Mouse (Mus musculus) lung, adult 2 months (tissue): ENCODE data around the gene Greb1. TPM values are rescaled to one million over a fixed set of nuclear protein-coding genes. Genes with fewer than 3 reads are reported as not detected.

Source experiments
- DNase-seq: peaks from one replicate; pipeline ENCODE4 v3.0.0; 2022
- H3K4me1 ChIP-seq: fragments of 200-500 bp; 2 replicates; pipeline ENCODE4 v1.6.1; 2011; ENCODE audit warnings: low read length; ENCODE audit not compliant: control insufficient read depth, insufficient read depth
- H3K4me3 ChIP-seq: fragments of 200-500 bp; replicated peaks from 2 replicates; pipeline ENCODE3; 2011; ENCODE audit warnings: low read depth, mild to moderate bottlenecking, control low read depth, low read length; ENCODE audit errors: extremely low read depth
- CTCF ChIP-seq: fragments of 200-500 bp; IDR thresholded peaks from 2 replicates; pipeline ENCODE4 v1.5.1; 2011; ENCODE audit warnings: mild to moderate bottlenecking, low read length, control low read depth; ENCODE audit not compliant: insufficient read depth
- POLR2A ChIP-seq: fragments of 200-500 bp; IDR thresholded peaks from 2 replicates; pipeline ENCODE4 v1.6.1; 2011; ENCODE audit warnings: low read depth, mild to moderate bottlenecking, control low read depth, low read length, borderline replicate concordance; ENCODE audit errors: extremely low read depth
- WGBS: fragments of 180-500 bp; shearing (Covaris S2); methylation state at CpG from one replicate; pipeline ENCODE4 v1.1.7; 2018; 5-methylcytosine and 5-hydroxymethylcytosine counted together
- polyA plus RNA-seq: library from polyadenylated mRNA; depleted of rRNA; stranded (reverse); fragments of >200 nt; gene quantifications from 2 replicates; pipeline ENCODE4 v1.2.3, GENCODE M21; 2012; rRNA removed

Gene Greb1
- 0.64 and 1.2 TPM in 2 replicates for polyA plus RNA-seq

DNA sequence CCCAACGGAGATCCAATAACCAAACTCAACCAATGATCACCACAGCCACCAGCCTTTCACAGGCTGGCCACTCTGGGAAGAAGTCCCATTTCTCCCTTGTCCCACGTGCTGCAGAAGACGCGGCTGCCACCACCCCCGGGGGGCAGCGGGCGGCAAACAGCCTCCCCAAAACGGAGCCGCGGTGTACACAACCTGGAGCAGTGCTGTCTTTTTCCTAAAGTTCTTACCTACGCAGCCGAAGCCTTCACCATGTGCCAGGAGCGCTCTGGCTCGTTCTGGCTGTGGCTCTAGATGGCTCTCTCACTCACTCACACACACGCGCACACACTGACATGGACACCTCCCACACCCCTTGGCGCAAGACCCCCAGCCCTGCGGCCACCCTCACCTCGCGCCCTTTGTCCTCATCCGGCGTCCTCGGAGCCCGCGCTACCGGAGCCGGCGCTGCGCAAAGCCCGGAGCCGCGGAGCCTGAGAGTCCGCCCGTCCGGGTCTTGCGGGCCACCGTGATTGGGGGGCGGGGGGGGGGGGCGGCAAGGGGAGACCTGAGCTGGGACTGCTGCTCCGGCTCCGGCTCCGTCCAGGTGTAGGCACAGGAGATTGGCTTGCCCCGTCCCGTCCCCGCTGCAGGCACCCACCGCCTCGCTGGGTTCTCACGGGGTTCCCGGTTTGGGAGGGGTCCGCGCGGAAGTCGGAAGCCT lies at the start of gene Greb1:
Gene Greb1 (minus strand): TSS at position 628 of the 700 bp plus-strand sequence.
- 2% methylated on average over 51 of the region's 53 CpGs for WGBS

DNA sequence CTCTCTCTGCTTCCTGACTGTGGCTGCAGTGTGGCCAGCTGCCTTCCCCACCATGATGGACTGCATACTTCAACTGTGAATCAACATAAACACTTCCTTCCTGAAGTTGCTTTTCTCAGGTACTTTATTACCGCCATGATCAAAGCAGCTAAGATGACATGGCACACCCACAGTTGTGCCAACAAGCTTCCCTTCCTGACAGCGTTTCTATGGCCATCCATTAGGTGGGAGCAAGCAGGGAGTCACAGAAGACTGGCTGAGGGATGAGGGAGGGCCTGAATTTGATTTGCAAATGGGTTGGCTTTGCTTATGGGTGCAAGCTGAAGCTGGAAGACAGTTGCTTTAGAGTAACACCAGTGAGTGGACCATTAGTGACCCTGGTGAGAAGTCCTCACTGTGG lies 49.1 kb upstream of the Greb1 start:
- no peak overlapping the region for H3K4me3 ChIP-seq
- peaks cover 13% of the 10 kb centered on the region for H3K4me1 ChIP-seq
- WGBS: 29% methylated on average over 2 of the region's 2 CpGs
- no peak for DNase-seq
- TF ChIP-seq POLR2A (no peak), CTCF (no peak)

More for the DNA sequence above, at the start of gene Greb1:
- no peaks in the 10 kb centered on the region for H3K4me1 ChIP-seq
- H3K4me3 ChIP-seq: peak within 1 kb of the TSS; percentile 35
- no peak for TF ChIP-seq POLR2A
- no peak for TF ChIP-seq CTCF
- DNase-seq: no peak

DNA sequence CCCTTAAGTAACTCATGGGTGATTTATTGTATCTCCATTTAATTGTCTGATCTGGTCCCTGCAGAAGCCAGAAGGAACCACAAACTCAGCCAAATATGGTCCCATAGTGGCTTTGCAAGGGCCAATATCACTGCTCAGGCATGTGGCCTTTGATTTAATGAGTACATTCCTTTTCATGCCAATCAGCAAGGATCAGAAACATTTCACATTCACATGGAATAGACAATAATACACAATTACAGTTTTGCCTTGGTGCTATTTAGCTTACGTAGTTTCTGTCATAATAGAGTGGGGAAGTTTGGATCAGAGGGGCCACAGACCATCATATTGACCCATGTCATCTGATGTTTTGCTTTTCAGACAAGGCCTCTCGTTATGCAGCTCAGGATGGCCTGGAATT lies 47.8 kb upstream of the Greb1 start:
- no peak for DNase-seq
- WGBS: 89% methylated on average over 2 of the region's 2 CpGs
- Histone ChIP-seq H3K4me1 (peaks cover 8% of the 10 kb centered on the region), H3K4me3 (no peak overlapping the region)
- TF ChIP-seq CTCF (no peak), POLR2A (no peak)

DNA sequence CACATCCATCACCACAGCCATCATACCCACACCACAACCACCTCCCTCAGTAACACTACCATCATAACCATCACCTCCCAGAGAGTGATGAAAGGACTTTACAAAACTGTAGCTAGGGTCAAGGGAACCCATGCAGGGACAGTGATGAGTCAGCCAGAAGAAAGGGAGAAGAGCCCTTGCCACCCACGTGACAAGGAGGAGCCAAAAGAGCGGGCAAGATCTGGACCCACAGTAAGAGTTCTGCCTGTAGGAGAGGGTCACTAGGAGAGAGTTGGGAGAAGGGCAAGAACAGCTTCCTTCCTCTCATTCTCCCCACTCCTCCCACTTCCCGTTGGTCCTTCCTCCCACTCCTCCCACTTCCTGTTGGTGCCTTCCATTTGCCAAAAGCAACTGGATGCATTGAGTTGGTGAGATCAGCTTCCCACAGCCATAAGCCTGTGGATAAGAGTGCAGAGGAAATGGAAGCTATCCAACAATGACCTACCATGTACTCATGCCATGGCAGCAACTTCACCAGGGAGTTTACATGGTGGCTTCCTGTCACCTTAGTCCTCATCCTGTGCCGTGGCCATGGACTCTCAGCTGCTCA lies 46.6 kb upstream of the Greb1 start:
- no peak for TF ChIP-seq POLR2A
- TF ChIP-seq CTCF: no peak

DNA sequence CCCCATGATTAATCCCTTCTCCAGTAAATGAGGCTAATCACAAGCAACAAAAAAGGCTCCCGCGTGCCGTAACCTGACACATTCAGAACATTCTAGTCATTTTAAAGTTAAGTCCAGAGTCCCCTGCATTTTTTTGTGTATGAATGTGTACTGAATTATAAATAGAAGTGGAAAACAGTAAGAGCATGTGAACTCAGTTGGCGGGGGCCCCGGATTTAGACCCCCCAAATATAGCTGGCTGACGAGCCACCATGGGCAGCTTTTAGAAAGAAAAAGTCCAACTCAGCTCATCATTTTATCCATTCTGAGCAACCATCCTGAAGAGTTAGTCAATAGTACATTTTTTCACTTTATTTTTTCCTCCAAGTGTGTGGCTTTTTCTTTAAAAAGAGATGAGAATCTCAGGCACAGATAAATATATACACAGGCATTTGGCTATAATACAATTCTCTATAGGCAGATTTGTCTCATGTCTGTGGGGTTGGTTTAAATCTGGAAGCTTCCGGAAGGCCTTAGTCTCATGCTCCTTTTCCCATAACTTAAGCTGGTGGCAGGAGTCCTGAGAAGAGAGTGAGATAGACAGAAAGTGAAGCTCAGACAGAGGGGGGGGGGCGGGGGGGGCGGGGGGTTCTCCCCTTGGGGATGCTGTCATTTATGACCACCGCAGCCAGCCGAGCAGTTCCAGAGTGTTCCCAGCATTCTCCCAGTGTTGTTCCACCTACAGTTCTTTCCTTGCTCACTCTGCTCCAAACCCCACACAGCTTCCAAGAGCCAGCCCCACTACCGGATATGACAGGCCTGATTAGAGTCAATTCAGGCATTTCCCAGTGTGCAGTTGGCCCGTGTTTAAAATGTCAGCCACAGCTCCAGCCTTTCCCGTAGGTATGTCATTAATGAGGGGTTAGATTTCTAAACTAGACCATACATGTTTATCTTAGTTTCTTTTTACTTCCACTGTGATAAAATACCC lies 44.2 kb upstream of the Greb1 start:
- H3K4me1 ChIP-seq: peaks cover 4% of the 10 kb centered on the region
- no peak for DNase-seq
- no peak for TF ChIP-seq CTCF
- no peak for TF ChIP-seq POLR2A
- no peak overlapping the region for H3K4me3 ChIP-seq
- WGBS: 57% methylated on average over 14 of the region's 14 CpGs

More for the DNA sequence above, 46.6 kb upstream of the Greb1 start:
- DNase-seq: no peak
- Histone ChIP-seq H3K4me3 (no peak overlapping the region), H3K4me1 (peaks cover 8% of the 10 kb centered on the region)
- 51% methylated on average over 4 of the region's 4 CpGs for WGBS

DNA sequence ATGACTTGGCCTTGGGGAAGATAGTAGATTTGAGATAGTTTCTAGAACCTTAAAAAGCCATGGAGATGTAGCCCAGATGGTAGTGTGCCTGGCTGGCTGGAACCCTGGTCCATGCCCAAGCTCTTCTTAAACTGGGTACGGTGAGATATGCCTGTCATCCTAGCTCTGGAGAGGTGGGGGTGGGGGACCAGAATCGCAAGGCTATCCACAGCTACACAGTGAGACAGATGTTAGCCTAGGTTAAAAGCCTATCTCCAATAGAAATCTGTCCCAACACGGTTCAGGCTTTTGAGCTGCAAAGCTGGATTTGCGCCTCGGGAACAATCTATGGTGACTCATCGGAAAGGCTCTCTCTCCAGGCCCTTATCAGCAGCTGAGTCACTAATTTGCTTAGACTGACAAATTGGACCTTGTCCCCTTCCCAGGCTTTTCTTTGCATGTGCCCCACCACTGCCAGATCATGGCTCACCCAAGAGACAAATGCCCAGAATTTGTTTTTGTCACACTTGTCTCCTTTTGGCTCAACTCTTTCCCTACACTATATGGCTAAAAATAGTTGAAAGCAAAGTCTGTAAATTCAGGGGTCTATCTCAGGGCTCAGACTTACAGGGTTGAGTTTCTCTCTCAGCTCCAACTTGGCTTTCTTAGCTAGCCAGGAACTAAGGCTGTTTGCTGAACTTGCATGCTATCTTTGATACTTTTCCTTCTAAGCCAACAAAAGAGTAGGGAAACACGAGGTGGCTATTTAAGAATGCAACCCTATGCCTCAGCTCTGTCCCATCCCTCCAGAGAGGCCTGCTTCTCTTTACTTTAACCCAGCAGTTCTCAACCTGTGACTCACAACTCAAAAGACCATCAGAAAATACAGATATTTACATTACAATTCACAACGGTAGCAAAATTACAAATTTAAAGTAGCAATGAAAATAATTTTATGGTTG lies 40.4 kb upstream of the Greb1 start:
- H3K4me3 ChIP-seq: no peak overlapping the region
- 0 out of 2 replicates have a peak, but pooled peaks cover under 1% of the 10 kb centered on the region for H3K4me1 ChIP-seq
- WGBS: 47% methylated on average over 8 of the region's 8 CpGs
- TF ChIP-seq CTCF (no peak), POLR2A (no peak)
- no peak for DNase-seq

DNA sequence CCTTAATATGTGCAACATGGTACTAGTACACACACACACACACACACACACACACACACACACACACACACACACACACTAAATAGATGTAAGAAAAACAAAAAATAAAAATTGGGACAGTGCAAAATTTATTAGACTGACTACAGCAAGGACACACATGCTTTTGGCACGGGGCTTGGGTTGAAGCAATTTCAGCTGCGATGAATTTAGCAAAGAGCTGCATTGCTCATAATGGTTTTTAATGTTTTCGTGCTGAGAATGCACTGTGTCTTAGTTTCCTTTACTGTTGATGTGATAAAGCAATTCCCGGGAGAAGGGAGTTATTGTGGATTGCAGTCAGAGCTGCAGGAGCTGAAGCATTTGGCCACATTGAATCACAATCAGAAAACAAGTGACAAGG lies 37.1 kb upstream of the Greb1 start:
- Histone ChIP-seq H3K4me1 (peaks cover 4% of the 10 kb centered on the region; the same call in 1 of the 2 replicates), H3K4me3 (no peak overlapping the region)
- TF ChIP-seq CTCF: no peak
- 80% methylated on average over 4 of the region's 4 CpGs for WGBS
- DNase-seq: no peak

DNA sequence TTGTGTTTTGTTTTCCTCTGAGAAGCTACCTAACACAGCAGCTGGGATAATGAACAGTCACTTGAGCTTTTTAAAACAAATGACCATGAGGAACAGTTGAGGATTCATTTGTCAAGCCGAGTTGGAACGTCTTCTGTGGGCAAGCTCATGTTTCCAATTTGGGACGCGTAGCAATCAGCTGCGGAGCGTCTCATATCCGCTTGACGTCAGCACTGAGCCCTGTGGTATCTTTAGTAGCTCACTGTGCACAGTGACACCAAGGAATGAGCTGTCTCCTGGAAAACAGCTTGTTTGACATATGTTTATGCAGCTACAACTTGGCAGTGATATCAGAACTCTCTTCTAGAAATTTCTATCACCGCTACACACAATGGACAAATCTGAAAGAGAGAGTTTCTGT lies 35.5 kb upstream of the Greb1 start:
- DNase-seq: no peak
- peaks cover 7% of the 10 kb centered on the region; the same call in 1 of the 2 replicates for H3K4me1 ChIP-seq
- WGBS: 28% methylated on average over 9 of the region's 9 CpGs
- TF ChIP-seq POLR2A (no peak), CTCF (peak; percentile 36; the same call in 1 of the 2 replicates)
- H3K4me3 ChIP-seq: no peak overlapping the region
